Mouse (Mus musculus) neural tube, embryonic 10.5 days (tissue): ENCODE measurements around the gene Themis.

Source experiments
- DNase-seq: peaks from one replicate; pipeline ENCODE4 v3.0.0-alpha.2; 2017; ENCODE audit warnings: low spot score; ENCODE audit errors: extremely low spot score

Themis gene

GRCm38 (mm10) chr10:28799469-28799868 is 131.3 kb downstream of the Themis start:
- no peak for DNase-seq

GRCm38 (mm10) chr10:28805160-28805559 is 137.0 kb downstream of the Themis start:
- DNase-seq: no peak

- no peak for DNase-seq
Observed at GRCm38 (mm10) chr10:28811928-28812570, 143.9 kb downstream of the Themis start.

DNA sequence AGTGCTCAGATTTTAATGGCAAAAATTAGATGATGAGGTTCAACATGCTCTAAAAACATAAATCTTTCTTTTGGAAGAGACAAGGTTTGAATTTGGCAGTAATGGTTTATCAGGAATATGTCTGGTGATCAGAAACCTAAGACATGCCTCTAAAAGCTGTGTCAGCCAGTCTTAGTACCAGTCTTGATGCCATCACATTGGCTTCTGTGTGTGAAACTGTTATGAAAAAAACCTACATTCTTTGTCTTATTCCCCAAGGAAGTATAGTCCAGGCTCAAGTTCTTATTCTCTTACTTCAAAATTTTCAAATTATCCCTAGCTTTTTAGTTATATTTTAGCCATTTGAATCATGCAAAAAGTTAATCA is 144.4 kb downstream of the Themis start:
- no peak for DNase-seq

DNA sequence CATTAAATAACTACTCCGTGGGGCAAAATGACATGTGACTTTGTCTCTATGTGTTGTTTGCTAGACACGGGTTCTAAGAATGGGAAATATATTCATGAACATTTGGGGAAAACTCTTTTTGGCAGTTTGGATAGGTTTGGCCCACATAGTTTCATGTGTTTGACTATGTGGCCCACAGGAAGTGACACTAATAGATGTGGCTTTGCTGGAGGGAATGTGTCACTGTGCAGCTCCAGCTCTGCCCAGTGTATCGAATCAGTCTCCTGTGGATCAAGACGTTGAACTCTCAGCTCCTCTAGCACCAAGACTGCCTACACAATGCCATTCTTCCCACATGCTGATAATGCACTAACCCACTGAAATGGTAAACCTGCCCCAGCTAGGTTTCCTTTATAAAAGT is 148.0 kb downstream of the Themis start:
- DNase-seq: no peak

DNA sequence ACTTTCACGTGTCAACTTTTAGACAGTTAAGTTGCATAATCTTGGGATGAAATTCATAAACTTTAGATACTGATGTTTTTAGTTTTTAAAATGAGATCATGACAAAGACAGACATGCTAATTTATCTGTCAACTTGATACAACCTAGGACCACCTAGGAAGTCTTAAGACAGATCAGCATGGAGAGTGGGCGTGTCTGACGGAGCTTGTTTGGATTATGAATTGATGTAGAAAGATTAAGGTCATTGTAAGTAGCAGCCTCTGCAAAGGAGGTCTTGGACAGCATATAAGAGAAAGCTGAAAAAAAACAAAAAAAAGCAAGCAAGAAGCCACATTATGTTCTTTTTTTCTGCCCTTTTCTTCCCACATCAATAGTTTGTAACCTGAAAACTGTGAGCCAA is 154.2 kb downstream of the Themis start:
- DNase-seq: no peak

GRCm38 (mm10) chr10:28842605-28843004 is 174.4 kb downstream of the Themis start:
- DNase-seq: no peak

DNA sequence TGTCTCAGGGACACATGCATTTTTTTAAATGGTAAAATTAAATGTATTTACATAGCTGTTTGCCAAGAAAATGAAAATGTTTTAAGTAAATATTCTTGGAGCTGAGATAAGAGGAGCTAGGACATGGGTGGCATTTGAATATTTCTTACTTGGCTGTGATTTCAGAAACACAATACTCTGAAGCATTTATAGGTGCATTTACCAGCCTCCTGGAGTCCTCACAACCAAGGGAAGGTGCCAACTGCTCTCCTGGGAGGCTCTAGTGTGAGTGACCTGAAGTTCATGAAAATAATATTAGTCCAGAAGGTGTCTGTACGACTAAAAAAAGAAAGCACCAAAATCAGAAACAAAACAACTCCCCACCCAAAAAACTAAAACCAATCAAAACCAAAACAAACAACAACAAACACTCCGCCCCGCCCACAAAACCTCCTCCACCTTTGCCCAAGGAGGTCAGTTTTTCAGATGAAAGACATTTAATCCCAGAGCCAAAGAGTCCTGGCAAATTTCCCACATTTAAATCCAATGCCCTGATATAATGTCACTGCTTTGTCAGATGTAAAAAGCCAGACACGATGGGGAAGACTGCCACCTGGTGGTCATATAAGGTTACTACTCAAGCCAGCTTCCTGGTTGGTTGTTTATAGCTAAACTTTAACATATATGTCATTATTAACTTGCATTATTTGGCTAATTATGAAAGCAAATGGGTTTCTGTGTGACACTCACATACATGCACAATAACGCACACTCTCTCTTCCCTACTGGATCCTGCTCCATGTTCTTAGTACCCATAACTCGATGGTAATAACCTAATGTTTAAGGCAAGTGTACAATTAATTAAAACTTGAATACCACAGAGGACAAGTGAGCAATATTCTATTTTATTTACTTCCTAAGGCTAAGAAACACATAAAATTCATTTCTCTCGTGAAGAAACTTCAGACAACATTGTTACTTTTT is 175.9 kb downstream of the Themis start:
- DNase-seq: peak; percentile 50

GRCm38 (mm10) chr10:28856154-28856553 is 188.0 kb downstream of the Themis start:
- DNase-seq: no peak

- no peak for DNase-seq
Observed at GRCm38 (mm10) chr10:28870580-28871354, 202.6 kb downstream of the Themis start.

DNA sequence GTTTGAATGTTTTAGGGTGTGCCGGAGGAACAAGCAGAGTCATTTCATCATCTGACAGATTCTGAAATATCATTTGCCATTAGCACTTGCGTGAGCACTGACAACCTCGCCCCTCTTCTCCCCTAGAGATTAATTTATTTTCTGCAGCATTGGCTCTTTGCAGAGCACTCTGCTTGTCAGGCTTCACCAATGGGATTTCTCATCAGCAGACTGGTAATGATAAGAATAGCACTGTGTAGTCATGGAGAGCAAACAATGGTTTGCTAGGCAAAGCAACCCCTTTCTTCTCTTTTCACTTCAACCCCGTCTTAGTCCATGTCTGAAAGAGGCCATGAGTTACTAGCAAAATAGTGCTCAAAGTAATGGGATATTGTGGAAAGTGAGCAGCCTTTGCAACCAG is 206.4 kb downstream of the Themis start:
- no peak for DNase-seq

GRCm38 (mm10) chr10:28887643-28888042 is 219.5 kb downstream of the Themis start:
- DNase-seq: no peak

DNA sequence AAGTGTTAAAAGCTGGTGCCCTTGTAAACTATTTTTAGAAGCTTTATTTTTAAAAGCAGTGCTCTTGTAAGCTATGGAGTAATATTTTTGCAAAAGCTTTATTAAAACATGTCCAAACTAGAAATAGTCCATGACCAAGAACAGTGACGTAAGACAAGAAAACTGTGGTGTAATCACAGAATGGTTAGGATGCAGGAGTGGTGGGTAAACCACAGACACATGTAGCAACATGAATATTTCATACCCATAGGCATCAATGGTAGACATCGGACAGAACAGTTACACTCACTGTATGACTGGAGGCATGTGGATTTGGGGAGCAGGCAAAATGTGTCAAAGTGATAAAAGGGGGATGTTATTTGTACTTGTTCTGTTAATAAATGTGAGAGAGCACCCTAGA is 222.7 kb downstream of the Themis start:
- no peak for DNase-seq

DNA sequence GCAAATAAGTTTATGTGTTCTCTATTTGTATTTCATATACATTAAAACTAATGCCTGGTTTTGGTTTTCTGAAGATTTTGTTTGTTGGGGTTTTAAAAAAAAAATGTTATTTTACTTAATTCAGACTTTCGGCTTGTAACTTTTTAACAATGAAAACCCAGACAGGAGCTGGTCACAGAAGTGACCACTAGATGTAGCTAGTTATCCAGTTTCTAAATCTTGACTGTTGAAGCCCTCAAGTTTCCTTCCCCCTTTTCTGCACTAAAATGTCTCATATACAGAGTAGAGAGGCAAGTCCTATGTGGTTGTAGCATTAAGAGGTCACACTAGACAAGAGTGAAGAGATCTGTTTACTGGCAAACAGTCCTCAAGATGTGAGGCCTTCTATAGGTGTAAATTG is 230.2 kb downstream of the Themis start:
- no peak for DNase-seq
